Mouse (Mus musculus) testis, postnatal 14 days (tissue): ENCODE data around the gene Cog4.
"Not testable (repeated sequence)": the region's sequence is repeated elsewhere in the genome, so short reads cannot be mapped to it uniquely, and the experiment has no call there.

Experiments used
- DNase-seq: peaks from one replicate; pipeline ENCODE4 v3.0.0; 2021; ENCODE audit warnings: low spot score

Cog4 gene

DNA sequence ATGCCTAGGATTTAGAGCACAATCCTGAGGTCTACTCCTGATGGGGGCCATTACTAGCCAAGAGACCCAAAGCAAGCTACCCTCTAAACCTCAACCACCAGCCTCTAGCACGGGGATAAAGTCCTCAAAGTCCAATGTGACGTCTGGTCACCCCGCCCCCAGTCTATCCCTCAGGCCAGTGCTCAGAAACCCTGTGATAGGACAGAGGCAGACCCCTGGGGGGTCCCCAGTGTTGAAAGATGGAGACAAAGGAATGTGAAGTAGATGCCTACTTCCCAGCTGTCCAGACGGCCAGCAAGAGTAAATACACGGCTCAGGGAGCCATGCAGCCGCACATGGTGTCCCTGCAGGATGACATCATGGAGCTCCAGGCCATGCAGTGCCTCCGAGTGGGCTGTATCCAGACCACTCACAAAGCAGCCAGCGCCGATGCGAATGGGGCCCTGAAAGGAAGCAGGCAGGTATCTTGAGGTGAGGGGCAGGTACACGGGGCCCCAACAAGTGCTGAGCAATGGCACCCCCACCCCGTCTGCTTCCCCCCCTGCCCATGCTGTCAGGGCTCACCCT is 43.6 kb downstream of the Cog4 start:
- DNase-seq = no peak

DNA sequence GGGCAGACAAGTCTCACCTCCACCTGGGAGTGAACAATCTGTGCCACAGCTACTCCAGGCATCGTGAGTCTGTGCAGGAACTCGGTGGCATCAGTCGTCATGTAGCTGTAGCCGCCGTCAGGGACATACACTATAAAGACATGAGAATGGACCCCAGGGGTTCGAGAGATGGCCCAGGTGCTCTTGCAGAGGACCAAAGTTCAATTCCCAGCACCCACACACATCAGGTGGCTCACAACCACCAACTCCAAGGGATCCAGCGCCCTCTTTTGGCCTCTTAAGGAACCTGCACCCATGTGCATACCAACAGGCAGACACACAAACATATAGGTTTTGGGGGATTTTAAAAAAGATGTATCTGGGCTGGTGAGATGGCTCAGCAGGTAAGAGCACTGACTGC is 45.6 kb downstream of the Cog4 start:
- no peak for DNase-seq

DNA sequence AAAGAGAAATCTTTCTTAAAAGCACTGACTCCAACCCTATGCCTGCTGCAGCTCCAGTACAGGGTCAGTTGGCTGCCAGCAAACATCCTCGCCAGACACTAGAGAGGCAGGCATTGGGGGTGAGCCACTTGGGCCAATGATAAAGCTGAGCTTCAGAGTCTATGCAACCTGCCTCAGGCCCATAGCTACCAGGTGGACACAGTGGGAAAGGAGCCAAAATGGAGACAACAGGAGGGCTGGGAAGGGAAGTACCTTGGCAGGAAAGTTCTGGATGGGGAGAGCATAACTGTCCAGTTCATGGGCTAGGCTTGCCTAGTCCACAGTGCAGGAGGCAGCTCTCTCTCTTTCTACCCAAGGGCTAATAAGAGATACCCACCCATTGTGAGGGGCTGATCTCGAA is 46.5 kb downstream of the Cog4 start:
- no peak for DNase-seq

DNA sequence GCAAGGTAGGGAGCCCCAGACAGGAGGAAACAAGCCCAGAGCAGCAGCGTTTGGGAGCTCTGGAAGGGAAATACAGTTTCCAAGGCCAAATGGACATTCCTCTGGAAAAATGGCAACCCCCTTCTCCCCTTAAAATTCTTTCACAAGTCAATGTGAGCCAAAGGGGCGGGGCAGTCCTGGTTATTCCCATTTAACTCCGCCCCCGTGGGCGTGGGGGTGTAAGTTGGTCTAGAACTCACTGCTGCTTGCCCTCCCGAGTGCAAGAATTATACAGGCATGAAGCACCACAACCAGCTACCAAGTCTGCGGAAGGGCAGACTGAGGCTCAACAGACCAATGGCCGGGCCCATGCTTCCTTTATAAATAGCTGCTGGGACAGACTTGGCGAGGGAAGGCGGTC is 48.5 kb downstream of the Cog4 start:
- DNase-seq = no peak

DNA sequence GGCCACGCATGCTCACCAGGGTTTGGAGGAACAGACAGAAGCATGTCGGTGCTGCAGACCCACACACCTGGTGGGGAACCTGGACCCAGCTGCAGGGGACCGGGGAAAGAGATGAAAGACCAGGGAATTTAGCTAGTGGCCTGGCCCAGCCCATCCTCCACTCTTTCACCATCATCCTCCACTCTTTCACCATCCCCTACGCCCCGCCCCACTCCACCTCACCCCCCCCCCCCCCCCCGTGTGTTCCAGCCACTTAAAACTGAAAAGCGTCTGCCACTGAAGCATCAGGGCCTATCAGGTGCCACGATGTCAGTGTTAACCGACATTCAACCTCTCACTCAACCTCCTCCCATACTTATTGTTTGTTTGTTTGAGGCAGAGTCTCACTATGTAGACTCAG is 48.9 kb downstream of the Cog4 start:
- no peak for DNase-seq

DNA sequence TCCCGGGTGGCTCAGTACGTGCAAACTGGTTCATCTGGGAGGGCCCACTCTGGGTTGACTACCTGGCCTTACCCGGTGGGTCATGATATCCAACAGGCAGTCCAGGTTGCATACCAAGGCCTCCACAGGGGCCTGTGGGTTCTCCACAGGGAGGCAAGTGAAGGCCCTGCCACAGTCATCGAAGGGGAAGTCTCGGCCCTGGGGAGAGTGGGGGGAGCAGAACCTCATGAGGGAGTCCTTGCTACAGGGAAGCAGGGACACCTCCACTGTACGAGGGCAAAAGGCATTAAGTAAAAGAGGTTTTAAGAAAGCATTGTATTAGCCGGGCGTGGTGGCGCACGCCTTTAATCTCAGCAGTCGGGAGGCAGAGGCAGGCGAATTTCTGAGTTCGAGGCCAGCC is 49.4 kb downstream of the Cog4 start:
- no peak for DNase-seq

DNA sequence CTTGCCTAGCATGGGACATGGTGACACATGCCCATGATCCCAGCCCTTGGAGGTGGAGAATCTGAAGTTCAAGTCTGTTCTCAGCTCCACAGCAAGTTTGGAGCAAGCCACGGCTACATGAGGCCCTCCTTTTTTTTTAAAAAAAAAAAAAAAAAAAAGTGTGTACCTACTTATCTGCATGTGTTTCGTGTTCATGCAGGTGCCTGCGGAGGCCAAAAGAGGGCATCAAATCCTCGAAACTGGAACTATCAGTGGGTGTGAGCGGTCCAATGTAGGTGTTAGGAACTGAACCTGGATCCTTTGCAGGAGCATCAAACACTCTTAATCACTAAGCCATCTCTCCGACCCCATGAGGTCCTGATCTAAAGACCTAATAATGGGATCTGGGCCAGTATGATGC is 51.1 kb downstream of the Cog4 start:
- DNase-seq = no peak

DNA sequence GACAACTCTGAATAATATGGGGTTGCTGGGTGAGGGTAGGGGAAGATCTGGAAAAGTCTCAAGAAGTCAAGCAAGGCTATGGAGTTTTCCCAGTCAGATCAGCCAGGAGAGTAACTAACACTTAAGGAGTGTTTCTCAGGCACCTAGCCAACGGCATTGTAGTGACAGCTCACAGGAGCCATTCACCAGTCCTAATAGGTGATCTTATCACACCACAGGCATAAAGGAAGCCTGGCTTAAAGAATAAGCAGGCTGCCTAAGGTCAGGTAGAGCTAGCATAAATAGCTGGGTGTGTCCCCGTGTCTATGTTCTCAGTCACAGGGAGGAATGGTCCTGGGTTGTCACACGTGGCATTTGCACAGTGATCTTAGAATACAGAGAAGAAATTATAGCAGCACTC is 54.7 kb downstream of the Cog4 start:
- no peak for DNase-seq

DNA sequence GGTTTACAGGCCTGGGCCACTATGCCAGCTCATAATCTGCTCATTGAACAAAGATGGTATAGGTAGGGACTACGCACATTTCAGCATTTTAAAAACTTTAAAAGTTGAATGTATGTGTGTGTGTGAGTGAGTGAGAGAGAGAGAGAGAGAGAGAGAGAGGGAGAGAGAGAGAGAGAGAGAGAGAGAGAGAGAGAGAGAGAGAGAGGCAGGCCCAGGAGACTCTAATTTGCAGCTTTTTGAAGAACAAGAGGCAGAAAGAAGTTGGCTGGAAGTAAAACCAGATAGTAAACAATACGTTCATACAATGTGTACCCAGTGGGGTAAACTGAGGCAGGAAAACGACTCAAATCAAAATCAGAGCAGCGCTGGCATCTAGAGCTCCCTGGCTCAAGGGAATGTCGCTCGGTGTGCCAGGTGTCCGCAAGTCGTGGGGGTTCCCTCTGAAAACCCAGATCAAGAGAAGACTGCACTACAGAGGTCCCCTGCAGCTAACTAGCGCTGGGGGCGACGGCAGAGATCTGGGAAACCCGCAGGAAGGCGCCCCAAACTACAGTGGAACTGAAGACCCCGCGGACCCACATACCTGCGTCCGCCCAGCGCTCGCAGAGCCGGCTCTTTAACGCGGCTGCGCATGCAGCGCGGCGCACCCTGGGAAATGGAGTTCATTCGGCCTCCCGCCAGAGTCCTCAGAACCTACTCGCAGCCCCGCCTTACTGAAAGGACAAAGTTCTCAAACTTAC is 55.6 kb downstream of the Cog4 start, which contains the start of gene Fuk:
Gene Fuk (minus strand): TSS at position 650 of the 740 bp plus-strand sequence.
- peak; percentile 86 for DNase-seq

DNA sequence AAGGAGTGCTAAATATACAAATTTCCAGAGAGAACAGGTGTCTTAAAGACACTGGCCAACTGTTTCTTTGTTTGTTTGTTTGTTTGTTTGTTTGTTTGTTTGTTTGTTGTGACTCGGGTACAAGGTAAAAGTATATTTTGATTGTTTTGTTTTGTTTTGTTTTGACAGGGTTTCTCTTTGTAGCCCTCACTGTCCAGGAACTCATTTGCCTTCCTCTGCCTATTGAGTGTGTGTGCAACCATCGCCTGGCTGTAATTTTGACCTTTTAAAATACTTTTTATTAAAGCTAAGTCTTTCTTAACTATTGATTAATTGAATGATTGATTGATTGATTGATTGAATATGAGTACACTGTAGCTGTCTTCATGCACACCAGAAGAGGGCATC is 56.2 kb downstream of the Cog4 start:
- DNase-seq = no peak

DNA sequence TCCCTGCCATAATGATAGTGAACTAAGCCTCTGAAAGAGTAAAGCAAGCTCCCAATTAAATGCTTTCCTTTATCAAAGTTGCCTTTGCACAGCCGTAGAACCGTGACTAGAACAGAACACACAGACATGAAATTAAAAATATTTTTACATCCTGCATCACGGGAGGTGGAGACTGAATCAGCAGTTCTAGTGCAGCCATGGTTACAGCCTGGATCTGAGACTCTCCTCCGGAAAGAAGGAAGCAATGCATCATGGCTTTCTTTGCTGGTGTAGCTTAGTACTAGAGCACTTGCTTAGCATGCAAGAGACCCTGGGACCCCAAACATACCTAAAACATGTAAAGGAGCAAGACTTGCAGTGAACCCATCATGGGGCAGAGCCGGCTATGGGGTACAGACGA is 59.0 kb downstream of the Cog4 start:
- DNase-seq = no peak

DNA sequence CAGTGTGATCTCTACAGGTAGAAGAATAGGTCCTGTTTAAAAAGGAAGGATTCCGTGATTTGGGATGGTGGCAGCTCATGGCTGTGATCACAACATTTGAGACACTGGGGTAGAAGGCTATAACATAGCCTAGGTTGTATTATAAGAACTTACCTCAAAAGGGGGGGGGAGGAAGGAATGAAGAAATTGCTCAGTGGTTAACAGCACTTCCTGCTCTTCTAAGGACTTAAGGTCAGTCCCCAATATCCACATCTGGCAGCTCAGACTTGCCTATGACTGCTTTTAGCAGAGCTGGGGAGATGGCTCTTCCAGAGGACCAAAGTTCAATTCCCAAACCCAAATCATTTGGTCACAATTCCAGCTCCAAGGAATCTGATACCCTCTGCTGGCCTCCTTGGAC is 60.3 kb downstream of the Cog4 start:
- no peak for DNase-seq

DNA sequence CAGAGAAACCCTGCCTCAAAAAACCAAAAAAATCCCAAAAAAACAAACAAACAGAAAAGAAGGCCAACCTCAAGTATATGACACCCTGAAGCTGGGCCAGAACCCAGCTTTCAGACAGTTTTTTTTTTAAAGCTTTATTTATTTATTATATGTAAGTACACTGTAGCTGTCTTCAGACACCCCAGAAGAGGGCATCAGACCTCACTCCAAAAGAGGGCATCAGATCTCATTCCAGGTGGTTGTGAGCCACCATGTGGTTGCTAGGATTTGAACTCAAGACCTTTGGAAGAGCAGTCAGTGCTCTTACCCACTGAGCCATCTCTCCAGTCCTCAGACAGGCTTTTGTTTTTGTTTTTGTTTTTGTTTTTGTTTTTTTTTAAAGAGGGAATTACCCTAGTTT is 63.5 kb downstream of the Cog4 start:
- not testable (repeated sequence) for DNase-seq

DNA sequence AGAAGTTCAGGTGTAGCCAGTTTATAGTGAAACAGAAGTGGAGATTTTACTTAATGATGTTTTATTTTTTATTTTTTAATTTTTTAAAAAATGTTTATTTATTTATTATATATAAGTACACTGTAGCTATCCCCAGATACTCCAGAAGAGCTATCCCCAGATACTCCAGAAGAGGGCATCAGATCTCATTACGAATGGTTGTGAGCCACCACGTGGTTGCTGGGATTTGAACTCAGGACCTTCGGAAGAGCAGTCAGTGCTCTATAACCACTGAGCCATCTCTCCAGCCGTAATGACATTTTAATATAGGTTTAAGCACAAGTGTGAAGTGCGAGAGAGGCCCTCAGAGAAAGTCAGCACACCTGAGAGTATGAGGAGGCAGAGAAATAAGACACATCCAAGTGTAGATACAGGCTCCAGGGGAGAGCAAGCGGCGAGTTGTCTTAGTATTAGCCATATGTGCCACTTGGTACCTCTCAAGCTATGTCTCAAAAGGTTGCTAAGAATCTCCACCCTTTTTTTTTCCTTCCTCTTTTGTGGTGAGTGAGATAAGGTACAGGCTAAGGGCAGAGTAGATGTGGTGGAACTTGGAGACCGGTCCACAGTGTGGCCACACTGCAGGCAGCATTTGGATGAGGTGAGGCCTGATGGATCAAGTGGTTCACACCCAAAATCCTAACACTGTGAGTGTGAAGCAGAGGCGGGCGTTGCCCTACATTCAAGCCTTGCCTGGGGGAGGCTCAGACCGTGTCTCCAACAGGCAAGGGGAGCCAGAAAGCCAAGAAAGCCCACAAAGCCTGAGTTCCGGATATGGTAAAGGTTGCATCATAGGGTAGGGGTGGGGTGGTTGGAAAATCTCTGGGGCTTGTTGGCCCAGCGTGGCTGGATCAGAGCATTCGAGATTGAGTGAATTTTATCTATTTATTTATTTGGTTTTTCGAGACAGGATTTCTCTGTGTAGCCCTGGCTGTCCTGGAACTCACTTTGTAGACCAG is 65.5 kb downstream of the Cog4 start:
- DNase-seq = no peak

DNA sequence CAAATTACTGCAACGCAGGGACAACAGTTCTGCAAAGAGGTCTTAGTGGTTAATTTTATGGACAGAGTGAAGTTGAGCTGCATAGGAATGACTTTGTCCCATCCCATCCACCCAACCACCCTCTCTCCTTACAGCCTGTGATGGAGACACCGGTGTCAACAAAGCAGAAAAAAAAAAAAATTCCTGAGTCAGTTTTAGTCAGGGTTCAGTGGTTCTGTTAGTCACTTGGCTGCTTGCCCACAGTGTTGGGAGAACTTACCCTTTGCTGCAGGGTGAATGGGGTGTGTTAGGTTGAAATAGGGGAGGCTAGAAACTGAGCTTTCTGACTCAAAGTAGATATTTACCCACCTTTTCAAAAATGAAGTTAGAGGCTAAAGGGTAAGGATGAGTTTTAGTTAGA is 71.0 kb downstream of the Cog4 start:
- no peak for DNase-seq

DNA sequence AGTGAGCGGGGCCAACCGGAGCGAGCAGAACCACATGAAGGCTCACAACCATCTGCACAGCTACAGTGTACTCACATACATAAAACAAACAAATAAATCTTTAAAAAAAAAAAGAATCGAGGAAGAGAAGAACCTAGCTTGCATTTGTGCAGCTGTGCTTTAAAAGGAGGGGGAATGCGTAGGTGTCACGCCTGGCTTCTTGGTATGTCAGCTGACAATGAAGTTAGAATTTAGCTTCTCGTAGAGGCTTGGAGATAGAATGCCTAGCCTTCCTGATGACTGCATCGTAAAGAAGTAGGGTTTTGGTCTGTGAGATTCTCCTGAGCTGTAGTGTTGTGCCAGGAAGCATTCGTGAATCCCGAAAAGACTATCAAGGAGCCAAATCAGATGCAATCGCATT is 71.6 kb downstream of the Cog4 start:
- no peak for DNase-seq

DNA sequence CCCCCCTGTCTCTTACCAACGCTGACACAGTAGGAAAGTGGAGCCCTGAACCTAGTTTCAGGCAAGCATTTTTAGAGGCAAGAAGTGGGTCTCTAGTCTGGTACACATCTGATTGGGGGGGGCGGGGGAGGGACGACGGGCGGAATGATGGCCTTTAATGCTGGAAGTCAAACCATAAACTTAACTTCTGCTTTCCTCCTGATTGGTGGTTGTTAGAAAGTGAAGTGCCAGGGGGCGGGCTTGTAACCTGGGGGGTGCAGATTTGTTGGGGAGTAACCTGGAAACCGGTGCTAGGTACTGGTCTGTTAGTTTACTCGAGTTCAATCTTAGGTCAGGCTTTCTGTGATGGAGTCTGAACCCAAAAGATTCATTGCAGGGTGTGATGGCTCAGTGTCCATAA is 72.1 kb downstream of the Cog4 start:
- DNase-seq = no peak

DNA sequence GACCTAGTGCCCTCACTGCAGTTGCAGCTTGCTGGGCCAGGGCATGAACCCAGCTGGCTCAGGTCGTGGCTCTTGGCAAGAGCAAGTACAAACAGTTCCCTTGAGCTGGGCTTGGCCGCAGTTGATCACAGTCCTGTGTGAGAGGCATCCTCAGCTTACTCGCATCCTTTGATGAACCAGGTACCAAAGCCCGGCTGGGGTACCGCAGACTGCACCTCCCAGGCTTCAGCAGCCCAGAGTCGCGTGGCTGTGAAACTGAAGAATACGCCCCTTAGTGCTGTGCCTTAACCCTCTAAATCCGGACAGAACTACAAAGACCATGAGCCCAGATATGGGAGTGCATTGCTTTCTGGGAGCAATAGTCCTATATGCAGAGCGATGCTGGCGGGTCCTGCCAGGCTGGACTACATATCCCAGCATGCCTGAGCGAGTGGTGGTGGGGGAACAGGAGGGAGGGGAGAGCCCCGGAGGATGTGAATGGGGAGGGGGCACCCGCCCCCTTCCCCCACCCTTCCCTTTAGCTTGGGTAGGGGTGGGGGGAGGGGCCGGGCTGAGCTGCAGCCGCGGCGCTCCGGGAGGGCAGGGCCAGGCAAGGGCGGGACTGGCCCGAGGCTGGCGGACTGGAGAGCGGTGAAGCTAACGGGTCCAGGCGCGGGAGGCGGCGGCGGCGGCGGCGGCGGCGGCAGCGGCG is 73.1 kb downstream of the Cog4 start, which contains the start of gene St3gal2:
Gene St3gal2 (plus strand): TSS at position 582 of the 691 bp plus-strand sequence.
- peak; percentile 93 for DNase-seq

DNA sequence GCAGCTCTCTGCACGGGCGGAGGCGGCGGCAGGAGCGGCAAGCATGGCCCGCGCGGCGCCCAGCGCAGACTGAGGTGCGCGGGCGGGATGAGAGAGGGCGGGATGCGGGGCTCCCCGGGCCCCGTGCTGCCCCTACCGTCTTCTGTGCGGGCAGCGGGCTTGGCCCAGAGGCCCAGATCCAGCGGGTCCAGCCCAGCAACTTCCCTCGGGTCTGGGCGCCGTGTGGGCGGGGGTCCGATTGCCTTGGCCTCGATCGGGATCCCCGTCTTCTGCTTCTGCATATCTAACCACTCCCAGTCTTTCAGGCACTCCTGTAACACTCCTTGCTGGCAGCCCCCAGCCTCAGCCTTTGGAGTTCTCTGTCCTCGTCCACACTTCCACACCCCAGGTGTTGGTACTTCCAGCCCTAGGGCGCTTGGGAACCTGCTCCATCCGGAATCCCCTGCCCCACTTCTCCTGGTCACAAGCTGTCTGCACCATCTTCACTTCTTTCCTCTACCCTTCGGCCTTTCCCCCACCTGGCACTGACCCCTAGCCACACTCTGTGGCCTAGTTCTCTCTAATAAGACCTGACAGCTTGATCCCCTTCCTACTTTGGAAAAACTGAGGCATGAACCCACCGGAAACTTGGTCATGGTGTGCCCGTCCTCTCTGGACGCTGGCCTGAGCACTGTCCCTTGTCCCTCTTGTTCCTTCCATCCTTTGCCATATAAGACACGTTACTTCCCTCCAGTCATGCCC is 73.8 kb downstream of the Cog4 start:
- peak; percentile 48 for DNase-seq

DNA sequence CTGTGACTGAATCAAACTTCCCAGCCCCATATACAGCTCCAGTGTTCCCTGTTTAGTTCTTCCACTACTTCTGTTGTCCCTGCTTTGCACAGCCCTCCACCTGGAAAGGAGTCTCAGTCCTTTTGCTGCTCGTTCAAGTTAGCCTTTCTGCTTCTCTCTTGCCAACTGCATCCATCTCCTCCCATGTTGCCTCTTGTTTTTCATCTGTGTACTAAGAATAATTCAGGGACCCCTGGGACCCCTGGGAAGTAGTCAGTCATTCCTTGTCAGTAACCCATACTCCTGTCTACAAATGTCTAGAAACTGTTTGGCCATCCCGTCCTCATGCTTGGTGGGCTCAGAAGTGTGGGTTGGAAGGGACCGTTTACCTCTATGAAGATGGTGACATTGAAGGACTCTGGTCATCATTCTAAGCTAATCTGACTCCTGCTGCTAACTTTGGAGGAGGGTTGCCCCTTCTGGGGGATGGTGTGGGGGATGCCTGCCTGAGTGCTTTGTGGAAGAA is 74.4 kb downstream of the Cog4 start:
- DNase-seq = no peak
